Mouse (Mus musculus): Measurements from ENCODE around the gene Cdyl. TPM values are rescaled to one million over a fixed set of nuclear protein-coding genes. Genes with fewer than 3 reads are reported as not detected.

Cdyl gene
- polyA plus RNA-seq, 1 experiment = 6.8 TPM

DNA sequence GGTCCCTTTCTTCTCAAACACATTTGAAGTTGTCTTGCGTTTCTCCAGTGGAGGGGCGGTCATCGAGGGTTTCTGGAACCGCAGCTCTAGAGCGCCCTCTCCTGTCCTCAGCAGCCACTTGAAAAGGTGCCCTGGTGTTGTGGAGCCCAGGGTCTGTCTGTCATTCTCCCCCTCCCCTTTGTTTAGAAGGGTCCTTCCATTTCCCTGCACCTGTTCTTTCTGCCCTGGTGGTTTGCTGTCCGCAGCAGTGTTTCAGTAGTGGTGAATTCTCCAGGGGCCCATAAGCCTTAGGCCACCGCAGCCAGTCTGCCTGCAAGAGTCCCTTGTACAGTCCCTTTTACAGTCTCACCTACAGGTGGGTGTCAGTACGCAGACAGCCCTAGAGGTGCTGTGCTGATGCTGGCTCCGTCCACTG, 112.3 kb downstream of the Cdyl start:
- no peaks in the 10 kb centered on the region for H3K4me1 ChIP-seq (ENCODE audit: control insufficient read depth, insufficient read depth, low read length)
- peak; percentile 47 for TF ChIP-seq CTCF (IDR thresholded peaks at IDR 0.05; ENCODE audit: extremely low read depth, insufficient read depth, low read length)
- no peak for TF ChIP-seq POLR2A (IDR thresholded peaks at IDR 0.05; ENCODE audit: extremely low read depth, insufficient read depth, low read length)
- no peak overlapping the region for H3K27ac ChIP-seq (ENCODE audit: insufficient read depth, low read length)
- H3K4me3 ChIP-seq (ENCODE audit: insufficient read depth, low read length) = no peak overlapping the region

DNA sequence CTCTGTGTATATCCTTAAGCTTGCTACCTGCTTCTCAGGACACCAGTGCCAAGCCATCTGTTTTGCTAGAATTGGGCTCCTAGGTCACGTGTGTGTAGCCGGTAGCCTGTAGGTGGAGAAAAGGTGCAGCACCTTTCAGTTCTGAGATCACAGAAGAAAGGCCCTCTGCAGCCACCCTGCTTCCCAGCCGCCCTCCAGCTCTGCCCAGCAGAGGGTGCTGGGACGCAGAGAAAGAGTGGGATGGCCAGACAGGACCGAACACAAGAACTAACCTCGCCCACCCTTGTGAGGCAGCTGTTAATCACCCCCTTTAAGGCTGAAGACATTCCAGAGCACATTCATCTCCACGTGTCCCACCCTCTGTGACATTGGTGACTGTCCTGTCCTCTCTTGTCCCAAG, 114.1 kb downstream of the Cdyl start:
- H3K4me1 ChIP-seq (ENCODE audit: control insufficient read depth, insufficient read depth, low read length) = no peaks in the 10 kb centered on the region
- peak; percentile 25; the same call in 1 of the 2 replicates for TF ChIP-seq CTCF (IDR thresholded peaks at IDR 0.05; ENCODE audit: extremely low read depth, insufficient read depth, low read length)
- TF ChIP-seq POLR2A (IDR thresholded peaks at IDR 0.05; ENCODE audit: extremely low read depth, insufficient read depth, low read length) = no peak
- H3K4me3 ChIP-seq (ENCODE audit: insufficient read depth, low read length) = no peak overlapping the region
- H3K27ac ChIP-seq (ENCODE audit: insufficient read depth, low read length) = no peak overlapping the region

GRCm38 (mm10) chr13:35776123-35776522, 116.5 kb downstream of the Cdyl start:
- Histone ChIP-seq H3K4me3 (ENCODE audit: insufficient read depth, low read length) (no peak overlapping the region), H3K4me1 (ENCODE audit: control insufficient read depth, insufficient read depth, low read length) (no peaks in the 10 kb centered on the region), H3K27ac (ENCODE audit: insufficient read depth, low read length) (no peak overlapping the region)
- no peak for TF ChIP-seq POLR2A (IDR thresholded peaks at IDR 0.05; ENCODE audit: extremely low read depth, insufficient read depth, low read length)
- no peak for TF ChIP-seq CTCF (IDR thresholded peaks at IDR 0.05; ENCODE audit: extremely low read depth, insufficient read depth, low read length)

GRCm38 (mm10) chr13:35780714-35781113, 121.1 kb downstream of the Cdyl start:
- TF ChIP-seq CTCF (IDR thresholded peaks at IDR 0.05; ENCODE audit: extremely low read depth, insufficient read depth, low read length) (no peak), POLR2A (IDR thresholded peaks at IDR 0.05; ENCODE audit: extremely low read depth, insufficient read depth, low read length) (no peak)
- Histone ChIP-seq H3K27ac (ENCODE audit: insufficient read depth, low read length) (no peak overlapping the region), H3K4me1 (ENCODE audit: control insufficient read depth, insufficient read depth, low read length) (no peaks in the 10 kb centered on the region), H3K4me3 (ENCODE audit: insufficient read depth, low read length) (no peak overlapping the region)

GRCm38 (mm10) chr13:35781755-35782154, 122.1 kb downstream of the Cdyl start:
- no peak for TF ChIP-seq POLR2A (IDR thresholded peaks at IDR 0.05; ENCODE audit: extremely low read depth, insufficient read depth, low read length)
- no peak for TF ChIP-seq CTCF (IDR thresholded peaks at IDR 0.05; ENCODE audit: extremely low read depth, insufficient read depth, low read length)
- no peak overlapping the region for H3K27ac ChIP-seq (ENCODE audit: insufficient read depth, low read length)
- H3K4me3 ChIP-seq (ENCODE audit: insufficient read depth, low read length) = no peak overlapping the region
- no peaks in the 10 kb centered on the region for H3K4me1 ChIP-seq (ENCODE audit: control insufficient read depth, insufficient read depth, low read length)

DNA sequence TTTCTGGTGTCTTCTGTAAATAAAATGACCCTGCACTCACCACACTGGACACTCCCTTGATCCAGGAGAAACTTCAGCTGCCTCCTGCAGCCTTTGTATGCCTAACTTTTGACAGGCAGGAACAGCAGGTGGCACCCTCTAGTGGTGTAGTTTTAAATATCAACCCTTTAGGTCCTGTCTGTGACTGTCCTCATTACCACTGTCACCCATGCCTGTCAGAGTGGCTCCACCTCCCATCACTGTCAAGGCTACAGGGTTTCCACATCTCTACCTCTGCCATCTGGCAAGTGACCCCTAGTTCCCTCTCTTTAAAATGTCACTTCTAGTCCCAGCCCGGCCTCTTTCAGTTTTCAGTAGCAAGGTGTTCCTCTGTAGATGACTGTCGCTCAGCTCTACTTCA, 123.3 kb downstream of the Cdyl start:
- no peak overlapping the region for H3K4me3 ChIP-seq (ENCODE audit: insufficient read depth, low read length)
- no peak for TF ChIP-seq POLR2A (IDR thresholded peaks at IDR 0.05; ENCODE audit: extremely low read depth, insufficient read depth, low read length)
- TF ChIP-seq CTCF (IDR thresholded peaks at IDR 0.05; ENCODE audit: extremely low read depth, insufficient read depth, low read length) = peak; percentile 67
- no peak overlapping the region for H3K27ac ChIP-seq (ENCODE audit: insufficient read depth, low read length)
- no peaks in the 10 kb centered on the region for H3K4me1 ChIP-seq (ENCODE audit: control insufficient read depth, insufficient read depth, low read length)

- no peak overlapping the region for H3K27ac ChIP-seq (ENCODE audit: insufficient read depth, low read length)
- no peak for TF ChIP-seq CTCF (IDR thresholded peaks at IDR 0.05; ENCODE audit: extremely low read depth, insufficient read depth, low read length)
- TF ChIP-seq POLR2A (IDR thresholded peaks at IDR 0.05; ENCODE audit: extremely low read depth, insufficient read depth, low read length) = no peak
- no peak overlapping the region for H3K4me3 ChIP-seq (ENCODE audit: insufficient read depth, low read length)
- H3K4me1 ChIP-seq (ENCODE audit: control insufficient read depth, insufficient read depth, low read length) = no peaks in the 10 kb centered on the region
These were observed 123.9 kb downstream of the Cdyl start for GRCm38 (mm10) chr13:35783576-35783975.

DNA sequence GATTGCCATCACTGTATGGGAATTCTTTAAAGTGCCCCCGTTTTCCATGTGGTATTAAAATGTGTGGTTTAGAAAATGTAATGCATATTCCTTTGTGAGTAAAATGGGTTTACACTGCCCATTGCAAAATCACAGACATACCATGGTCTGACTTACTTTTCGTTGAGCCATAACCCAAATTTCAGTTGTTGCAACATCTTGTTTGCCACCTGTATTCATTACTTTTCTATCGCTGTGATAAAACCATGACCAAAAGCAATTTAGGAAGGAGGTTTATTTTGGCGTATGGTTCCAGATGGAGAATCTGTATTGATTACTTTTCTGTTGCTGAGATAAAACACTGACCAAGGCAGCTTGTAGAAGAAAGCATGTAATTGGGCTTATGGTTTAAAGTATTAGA, 124.6 kb downstream of the Cdyl start:
- Histone ChIP-seq H3K4me1 (ENCODE audit: control insufficient read depth, insufficient read depth, low read length) (no peaks in the 10 kb centered on the region), H3K4me3 (ENCODE audit: insufficient read depth, low read length) (no peak overlapping the region), H3K27ac (ENCODE audit: insufficient read depth, low read length) (no peak overlapping the region)
- TF ChIP-seq CTCF (IDR thresholded peaks at IDR 0.05; ENCODE audit: extremely low read depth, insufficient read depth, low read length) (no peak), POLR2A (IDR thresholded peaks at IDR 0.05; ENCODE audit: extremely low read depth, insufficient read depth, low read length) (no peak)

DNA sequence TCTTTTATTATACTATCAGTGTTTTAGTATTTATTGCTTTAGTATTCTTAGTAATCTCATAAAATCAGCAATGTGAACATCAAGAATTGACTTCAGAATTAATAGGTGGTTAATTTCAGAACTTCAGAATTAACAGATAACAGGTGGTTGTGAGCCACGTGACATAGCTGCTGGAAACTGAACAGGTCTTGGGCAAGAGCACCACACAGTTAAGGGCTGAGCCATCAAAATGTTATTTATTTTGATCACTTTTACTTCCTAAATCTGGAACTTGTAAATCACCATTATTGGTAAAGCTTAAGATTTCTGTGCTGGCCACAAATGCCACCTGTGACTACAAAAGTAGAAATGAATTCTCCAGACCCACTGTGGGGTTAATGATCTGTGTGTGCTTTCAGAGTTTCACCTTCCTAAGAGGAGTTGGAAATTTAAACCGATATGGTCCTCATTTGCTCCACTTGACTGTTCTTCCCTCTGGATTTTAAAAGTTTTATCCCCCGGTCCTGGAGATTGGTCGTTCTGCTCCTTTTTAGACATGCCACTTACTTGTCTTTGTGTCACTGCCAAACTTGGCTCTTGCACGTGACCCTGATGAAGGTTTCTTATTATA, 125.8 kb downstream of the Cdyl start:
- Histone ChIP-seq H3K4me3 (ENCODE audit: insufficient read depth, low read length) (no peak overlapping the region), H3K27ac (ENCODE audit: insufficient read depth, low read length) (no peak overlapping the region)
- no peak for TF ChIP-seq CTCF (IDR thresholded peaks at IDR 0.05; ENCODE audit: extremely low read depth, insufficient read depth, low read length)
- TF ChIP-seq POLR2A (IDR thresholded peaks at IDR 0.05; ENCODE audit: extremely low read depth, insufficient read depth, low read length) = no peak

GRCm38 (mm10) chr13:35786726-35787399, 127.2 kb downstream of the Cdyl start:
- H3K4me1 ChIP-seq (ENCODE audit: control insufficient read depth, insufficient read depth, low read length) = no peaks in the 10 kb centered on the region
- no peak overlapping the region for H3K4me3 ChIP-seq (ENCODE audit: insufficient read depth, low read length)
- H3K27ac ChIP-seq (ENCODE audit: insufficient read depth, low read length) = no peak overlapping the region
- TF ChIP-seq POLR2A (IDR thresholded peaks at IDR 0.05; ENCODE audit: extremely low read depth, insufficient read depth, low read length) (no peak), CTCF (IDR thresholded peaks at IDR 0.05; ENCODE audit: extremely low read depth, insufficient read depth, low read length) (no peak)

More for the DNA sequence above, 125.8 kb downstream of the Cdyl start:
- no peaks in the 10 kb centered on the region for H3K4me1 ChIP-seq (ENCODE audit: control insufficient read depth, insufficient read depth, low read length)

Data from cortical plate, adult 2 months (tissue).